Mouse (Mus musculus) stomach, postnatal 0 days (tissue): ENCODE measurements at regions not wholly inside any gene's neighbourhood (a gene's known extent, or its start where the extent isn't known, plus 50 kb on each side); places are given as distances from the start of the nearest gene placed in this dataset.

Source experiments
- ATAC-seq: fragments of 200-750 bp; cut with Nextera tagmentation; 2 replicates; pipeline ENCODE4 v1.8.0; 2017; ENCODE audit not compliant: low FRiP score, low TSS enrichment
- DNase-seq: peaks from one replicate; pipeline ENCODE4 v3.0.0-alpha.2; 2016; ENCODE audit warnings: low spot score
- H3K27ac ChIP-seq: fragments of 300-500 bp; sonication (generic); replicated peaks from 2 replicates; pipeline ENCODE4 v1.5.1; 2014; ENCODE audit warnings: mild to moderate bottlenecking, control low read depth
- H3K27me3 ChIP-seq: fragments of 300-500 bp; sonication (generic); 2 replicates; pipeline ENCODE4 v1.6.1; 2014; ENCODE audit warnings: low read length; ENCODE audit not compliant: control insufficient read depth, insufficient read depth
- H3K36me3 ChIP-seq: fragments of 300-500 bp; sonication (generic); 2 replicates; pipeline ENCODE4 v1.6.1; 2014; ENCODE audit warnings: low read length, mixed read lengths; ENCODE audit not compliant: control insufficient read depth, insufficient read depth
- H3K4me1 ChIP-seq: fragments of 300-500 bp; sonication (generic); replicated peaks from 2 replicates; pipeline ENCODE4 v1.6.1; 2014; ENCODE audit warnings: antibody characterized with exemption; ENCODE audit not compliant: control insufficient read depth, insufficient read depth
- H3K4me2 ChIP-seq: fragments of 300-500 bp; sonication (generic); replicated peaks from 2 replicates; pipeline ENCODE4 v1.6.1; 2014; ENCODE audit warnings: low read depth, mild to moderate bottlenecking, control low read depth, moderate library complexity
- H3K4me3 ChIP-seq: fragments of 300-500 bp; sonication (generic); 2 replicates; pipeline ENCODE4 v1.5.1; 2014; ENCODE audit warnings: low read depth, low read length, control low read depth
- H3K9ac ChIP-seq: fragments of 300-500 bp; sonication (generic); 2 replicates; pipeline ENCODE4 v1.6.1; 2014; ENCODE audit warnings: mild to moderate bottlenecking, low read length, control low read depth, mixed read lengths
- H3K9me3 ChIP-seq: fragments of 300-500 bp; sonication (generic); 2 replicates; pipeline ENCODE4 v1.6.1; 2016; ENCODE audit warnings: low read length; ENCODE audit not compliant: control insufficient read depth
- CTCF ChIP-seq: IDR thresholded peaks from 2 replicates; pipeline ENCODE4 v1.5.1; 2016; ENCODE audit warnings: antibody characterized with exemption, low read depth, mild to moderate bottlenecking, moderate library complexity
- EP300 ChIP-seq: optimal IDR thresholded peaks from 2 replicates; pipeline ENCODE3; 2016; ENCODE audit warnings: antibody characterized with exemption
- WGBS: fragments of 180-500 bp; shearing (Covaris S2); extraction: QIAGEN DNeasy Blood & Tissue Kit; methylation state at CpG from one replicate; pipeline ENCODE4 v1.1.7; 2014; 5-methylcytosine and 5-hydroxymethylcytosine counted together

- no peaks in the 10 kb centered on the region for H3K4me1 ChIP-seq
- no peaks in the 10 kb centered on the region for H3K9me3 ChIP-seq
- 72% methylated on average over 6 of the region's 6 CpGs for WGBS
- no peak overlapping the region for H3K4me3 ChIP-seq
- H3K27ac ChIP-seq, result no peak overlapping the region
- no peak for DNase-seq
- TF ChIP-seq EP300 (no peak), CTCF (no peak)
- no peaks in the 10 kb centered on the region for H3K36me3 ChIP-seq
- no peak for ATAC-seq
- no peak overlapping the region for H3K9ac ChIP-seq
- no peaks in the 10 kb centered on the region for H3K27me3 ChIP-seq
- H3K4me2 ChIP-seq, result no peak overlapping the region
Measured at GRCm38 (mm10) chr4:39991358-39991757, 151.5 kb upstream of the Aco1 start.

GRCm38 (mm10) chr4:39991851-39992250, 151.0 kb upstream of the Aco1 start:
- TF ChIP-seq CTCF (no peak), EP300 (no peak)
- H3K4me2 ChIP-seq, result no peak overlapping the region
- no peak for DNase-seq
- H3K9me3 ChIP-seq, result no peaks in the 10 kb centered on the region
- no peaks in the 10 kb centered on the region for H3K4me1 ChIP-seq
- no peaks in the 10 kb centered on the region for H3K36me3 ChIP-seq
- no peak overlapping the region for H3K4me3 ChIP-seq
- 70% methylated on average over 2 of the region's 2 CpGs for WGBS
- H3K27ac ChIP-seq, result no peak overlapping the region
- no peak overlapping the region for H3K9ac ChIP-seq
- no peak for ATAC-seq
- no peaks in the 10 kb centered on the region for H3K27me3 ChIP-seq

- Histone ChIP-seq H3K4me1 (no peaks in the 10 kb centered on the region), H3K9me3 (no peaks in the 10 kb centered on the region), H3K36me3 (no peaks in the 10 kb centered on the region), H3K4me2 (no peak overlapping the region), H3K27ac (no peak overlapping the region), H3K27me3 (no peaks in the 10 kb centered on the region), H3K4me3 (no peak overlapping the region), H3K9ac (no peak overlapping the region)
- no peak for ATAC-seq
- 66% methylated on average over 5 of the region's 5 CpGs for WGBS
- TF ChIP-seq CTCF, result no peak
- no peak for TF ChIP-seq EP300
- DNase-seq, result no peak
Measured at GRCm38 (mm10) chr4:39998771-39999422, 144.0 kb upstream of the Aco1 start.

GRCm38 (mm10) chr4:40014666-40015065, 128.2 kb upstream of the Aco1 start:
- no peak overlapping the region for H3K4me3 ChIP-seq
- H3K9me3 ChIP-seq, result no peaks in the 10 kb centered on the region
- H3K27me3 ChIP-seq, result no peaks in the 10 kb centered on the region
- no peak overlapping the region for H3K9ac ChIP-seq
- no peak overlapping the region for H3K27ac ChIP-seq
- no peaks in the 10 kb centered on the region for H3K36me3 ChIP-seq
- no peak for TF ChIP-seq EP300
- TF ChIP-seq CTCF, result peak; percentile 84
- no peaks in the 10 kb centered on the region for H3K4me1 ChIP-seq
- ATAC-seq, result no peak
- 35% methylated on average over 7 of the region's 7 CpGs for WGBS
- DNase-seq, result peak; percentile 54
- H3K4me2 ChIP-seq, result no peak overlapping the region

DNA sequence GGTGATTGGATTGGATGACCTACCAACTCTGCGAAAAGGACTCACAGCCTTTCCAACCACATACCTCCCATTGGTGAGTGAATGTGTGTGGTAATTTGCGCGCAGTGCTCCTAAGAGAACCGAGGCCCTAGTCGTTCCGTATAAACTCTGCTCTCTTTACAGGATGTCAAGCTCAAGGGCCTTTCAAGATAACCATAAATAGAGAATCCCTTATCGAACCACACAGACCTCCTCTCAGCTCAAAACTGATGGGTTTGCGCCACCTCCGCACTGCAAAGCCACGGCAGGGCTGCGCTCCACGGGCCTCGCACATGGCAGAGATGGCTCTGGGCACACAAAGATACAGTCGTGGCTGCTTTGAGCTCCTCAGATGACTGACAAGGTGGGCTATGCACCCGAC, 126.0 kb upstream of the Aco1 start:
- 77% methylated on average over 15 of the region's 15 CpGs for WGBS

GRCm38 (mm10) chr4:40018208-40018607, 124.7 kb upstream of the Aco1 start:
- Histone ChIP-seq H3K36me3 (no peaks in the 10 kb centered on the region), H3K4me2 (no peak overlapping the region), H3K27ac (no peak overlapping the region), H3K4me1 (no peaks in the 10 kb centered on the region), H3K4me3 (no peak overlapping the region), H3K9me3 (no peaks in the 10 kb centered on the region), H3K9ac (no peak overlapping the region), H3K27me3 (no peaks in the 10 kb centered on the region)
- DNase-seq (no peak), ATAC-seq (no peak)
- 74% methylated on average over 4 of the region's 4 CpGs for WGBS
- TF ChIP-seq EP300 (no peak), CTCF (no peak)

More for the DNA sequence above, 126.0 kb upstream of the Aco1 start:
- H3K4me1 ChIP-seq, result no peaks in the 10 kb centered on the region
- ATAC-seq, result no peak
- no peaks in the 10 kb centered on the region for H3K9me3 ChIP-seq
- no peaks in the 10 kb centered on the region for H3K27me3 ChIP-seq
- no peaks in the 10 kb centered on the region for H3K36me3 ChIP-seq
- H3K4me2 ChIP-seq, result no peak overlapping the region
- no peak overlapping the region for H3K4me3 ChIP-seq
- no peak for DNase-seq
- TF ChIP-seq CTCF (no peak), EP300 (no peak)
- no peak overlapping the region for H3K27ac ChIP-seq
- H3K9ac ChIP-seq, result no peak overlapping the region
